Mouse (Mus musculus): ENCODE results near the gene Ikzf1.

The Ikzf1 gene

DNA sequence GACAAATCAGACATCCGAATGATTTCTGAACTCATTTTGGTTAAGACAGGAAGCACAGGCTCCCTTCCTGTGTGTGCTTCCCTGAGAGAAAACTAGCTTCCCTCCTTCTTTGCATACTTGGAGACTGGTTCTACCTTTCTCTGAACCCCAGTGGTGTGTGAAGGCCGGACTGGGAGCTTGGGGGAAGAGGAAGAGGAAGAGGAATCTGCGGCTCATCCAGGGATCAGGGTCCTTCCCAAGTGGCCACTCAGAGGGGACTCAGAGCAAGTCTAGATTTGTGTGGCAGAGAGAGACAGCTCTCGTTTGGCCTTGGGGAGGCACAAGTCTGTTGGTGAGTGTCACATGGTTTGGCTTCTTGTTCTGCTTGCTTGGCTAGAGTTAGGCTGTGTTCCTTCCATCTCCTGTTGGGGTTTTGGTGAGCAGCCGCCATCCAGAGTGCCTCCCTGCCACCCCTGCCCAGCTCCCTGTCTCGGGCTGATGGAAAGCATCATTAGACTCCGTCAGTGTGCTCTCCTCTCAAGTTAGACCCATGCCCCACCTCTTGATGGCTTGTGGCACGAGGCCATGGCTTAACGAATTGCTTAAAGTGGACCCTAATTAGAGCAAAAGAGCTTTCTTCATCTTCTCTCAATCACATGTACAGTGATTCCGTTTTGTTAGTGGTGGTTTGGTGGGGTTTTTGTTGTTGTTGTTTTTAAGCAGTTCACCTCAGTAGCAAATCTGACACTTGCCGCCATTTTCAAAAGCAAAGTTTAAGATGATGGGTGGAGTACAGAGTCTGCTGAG lies 5.4 kb downstream of the Ikzf1 start:
- DNase-seq (ENCODE audit: low spot score in 2 of 2) = no peak

DNA sequence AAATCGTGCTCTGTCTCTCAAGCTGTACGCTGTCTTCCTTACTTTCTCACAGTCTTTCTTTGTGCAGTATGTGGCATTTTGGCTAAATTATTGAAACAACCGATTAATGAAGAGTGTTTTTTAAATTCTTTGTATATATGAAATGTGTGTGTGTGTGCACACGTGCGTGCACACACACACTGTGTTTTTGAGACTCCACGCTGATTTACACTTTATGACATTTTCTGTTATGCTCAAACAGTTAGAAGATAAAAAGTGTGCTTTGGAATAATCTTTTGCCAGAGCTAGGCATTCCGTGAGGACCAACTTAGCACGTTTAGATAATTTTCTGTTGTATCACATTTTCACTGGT lies 6.0 kb downstream of the Ikzf1 start:
- no peak for DNase-seq (ENCODE audit: low spot score in 2 of 2)

DNA sequence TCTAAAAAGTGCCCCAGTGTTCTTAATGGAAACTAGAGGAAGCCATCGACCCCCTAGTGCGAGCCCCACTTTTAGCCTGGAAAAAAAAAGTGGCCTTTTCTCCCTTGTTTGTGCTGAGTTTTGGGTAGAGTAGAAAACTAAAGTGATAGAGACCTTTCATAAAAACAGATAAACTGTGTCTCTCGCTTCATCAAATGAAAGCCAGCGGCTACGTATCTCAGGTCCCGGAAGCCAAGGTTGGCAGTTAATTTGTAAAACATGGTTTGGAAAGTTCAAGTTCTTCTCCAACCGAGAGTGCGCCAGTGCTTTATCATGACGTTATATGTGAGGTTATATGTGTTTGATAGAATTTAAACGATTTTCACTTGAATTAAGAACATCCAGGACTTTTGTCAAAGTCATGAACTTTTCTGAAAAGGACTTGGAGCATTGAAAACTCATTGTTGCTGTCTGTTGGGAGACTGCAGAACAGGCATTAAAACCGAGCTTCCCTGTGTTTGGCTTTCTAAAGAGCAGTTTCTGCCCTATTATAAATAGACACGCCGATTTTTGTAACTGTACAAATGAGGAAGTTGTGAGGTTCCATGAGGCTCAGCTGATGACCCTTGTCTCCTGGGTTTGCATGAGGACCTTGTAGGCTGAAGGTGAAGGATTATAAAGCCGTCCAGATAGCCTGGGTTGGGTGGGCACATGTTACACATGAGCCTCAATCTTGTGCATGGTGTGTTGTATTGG lies 6.7 kb downstream of the Ikzf1 start:
- no peak for DNase-seq (ENCODE audit: low spot score in 2 of 2)

DNA sequence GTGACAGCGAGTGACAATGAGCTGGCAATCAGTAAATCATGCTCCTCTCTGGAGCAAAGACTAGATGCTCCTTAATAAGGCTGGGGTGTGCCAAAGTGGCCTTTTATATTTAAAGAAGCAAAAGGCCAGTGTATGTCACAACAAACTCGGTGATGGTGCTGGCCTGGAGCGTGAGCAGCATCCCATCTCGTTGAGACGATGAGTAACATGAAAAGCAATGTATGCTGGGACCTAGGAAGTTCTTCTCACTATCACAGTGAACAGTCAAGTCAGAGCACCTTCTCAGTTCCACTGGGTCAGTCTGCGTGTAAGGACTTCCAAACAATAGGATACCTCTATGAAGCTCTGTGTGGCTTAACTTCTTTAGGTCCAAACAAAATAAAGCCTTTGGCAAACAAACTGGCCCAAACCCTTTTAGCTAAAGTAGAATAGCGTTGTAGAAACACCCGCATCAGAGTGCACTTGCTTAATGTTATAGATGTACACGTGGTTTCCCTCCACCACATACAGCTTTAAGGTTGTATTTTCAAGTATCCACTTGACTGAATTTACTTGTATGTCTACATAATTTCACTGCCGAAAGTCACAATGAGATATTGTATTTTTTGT lies 7.9 kb downstream of the Ikzf1 start:
- no peak for DNase-seq (ENCODE audit: low spot score in 2 of 2)

DNA sequence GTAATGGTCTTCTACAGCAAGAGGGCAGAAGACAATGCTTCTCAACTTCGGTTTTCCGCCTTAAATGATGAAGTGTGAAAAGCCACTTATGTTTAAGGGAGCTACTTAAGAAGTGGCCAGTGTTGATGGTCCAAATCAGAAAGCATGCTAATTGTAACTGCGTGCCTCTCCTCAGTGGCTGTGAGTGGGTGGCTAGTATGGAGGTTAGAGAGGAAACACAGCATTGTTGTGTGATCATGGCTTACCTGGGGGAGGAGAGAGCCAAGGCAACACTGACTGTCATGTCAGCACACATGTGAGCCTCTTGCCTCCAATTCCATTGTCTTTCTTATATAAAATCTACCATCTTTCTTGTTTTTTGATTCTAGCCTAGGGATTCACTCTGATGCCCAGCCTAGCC lies 8.6 kb downstream of the Ikzf1 start:
- no peak for DNase-seq (ENCODE audit: low spot score in 2 of 2)

DNA sequence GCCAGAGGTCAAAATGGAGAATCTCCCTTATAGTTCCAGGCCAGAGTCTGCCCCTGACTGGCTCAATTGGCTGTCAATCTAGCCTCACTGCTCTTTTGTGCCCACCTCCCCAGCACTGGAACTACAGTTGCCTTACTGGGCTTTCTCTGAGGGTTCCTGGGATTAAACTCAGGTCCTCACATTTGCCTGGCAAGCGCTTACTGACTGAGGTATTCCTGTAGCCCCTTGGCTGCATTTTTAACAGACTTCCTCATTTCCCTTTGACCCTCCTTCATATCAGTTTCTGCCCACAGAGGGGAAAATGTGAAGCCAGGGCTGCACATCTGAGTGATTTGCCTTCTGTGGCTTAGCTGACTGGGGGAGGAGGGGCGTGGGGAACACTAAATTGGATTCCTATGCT lies 9.3 kb downstream of the Ikzf1 start:
- no peak for DNase-seq (ENCODE audit: low spot score in 2 of 2)

DNA sequence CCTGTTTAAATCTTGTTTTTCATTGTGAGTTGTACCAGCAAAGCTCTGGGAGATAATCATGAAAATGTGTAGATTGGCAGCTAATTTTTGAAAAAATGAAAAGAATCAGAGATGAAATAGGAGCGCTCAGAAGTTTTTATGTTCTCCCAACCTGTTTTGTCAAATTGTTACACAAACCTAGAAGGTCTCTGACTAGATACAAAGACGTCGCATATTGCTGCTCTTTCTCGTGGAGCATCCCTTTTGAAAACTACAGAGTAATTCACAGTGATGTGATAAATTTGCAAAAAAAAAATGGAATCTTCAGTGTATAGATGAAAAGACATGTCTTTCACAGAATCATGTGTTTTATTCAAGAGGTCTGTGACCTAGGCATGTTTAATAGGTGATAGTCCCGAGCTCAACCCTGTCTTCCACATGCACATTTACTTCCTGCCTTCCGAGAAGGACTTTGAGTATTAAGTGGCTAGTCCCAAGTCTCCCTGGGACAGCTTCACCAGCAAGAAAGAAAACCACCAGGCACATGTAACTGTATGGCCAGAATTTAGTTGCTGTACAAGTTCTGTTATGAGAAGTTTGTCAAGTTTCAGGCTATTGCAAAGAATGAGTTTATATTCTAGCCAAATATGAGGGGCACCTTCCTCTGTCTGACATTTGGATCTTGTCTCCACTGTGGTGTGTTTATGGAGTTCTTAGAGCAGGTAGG lies 9.8 kb downstream of the Ikzf1 start:
- DNase-seq (ENCODE audit: low spot score in 2 of 2) = no peak

DNA sequence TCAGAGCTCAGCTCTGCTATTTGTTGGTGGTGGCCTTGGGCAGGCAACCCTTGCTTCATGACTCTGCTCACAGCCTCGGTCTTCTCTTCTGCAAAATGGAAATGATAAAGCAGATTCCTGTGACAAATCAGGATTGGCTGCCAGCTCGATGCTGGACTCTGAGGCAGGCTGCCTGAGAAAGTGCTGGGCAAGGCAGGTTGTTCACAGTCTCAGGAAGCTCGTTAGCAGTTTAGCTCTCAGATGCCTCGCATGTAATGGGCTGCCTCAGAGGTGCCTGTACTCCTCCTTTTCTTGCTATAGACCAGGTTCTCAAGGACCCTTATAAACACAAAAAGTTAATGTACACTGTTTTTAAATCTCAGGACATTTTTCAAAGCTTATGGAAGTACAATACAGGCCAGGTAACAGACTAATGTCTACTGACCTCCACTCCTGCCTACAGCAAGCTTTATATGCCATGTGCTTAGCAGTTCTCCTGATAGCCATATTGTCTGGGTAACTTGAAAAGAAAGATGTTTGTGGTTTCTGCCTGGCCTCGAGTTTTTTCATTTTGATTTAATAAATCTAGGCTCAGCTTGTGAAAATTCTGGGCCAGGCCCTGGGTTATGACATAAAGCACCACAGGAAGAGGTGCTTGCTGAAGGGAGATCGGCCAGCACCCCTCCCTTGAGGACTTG lies 10.5 kb downstream of the Ikzf1 start:
- no peak for DNase-seq (ENCODE audit: low spot score in 2 of 2)

DNA sequence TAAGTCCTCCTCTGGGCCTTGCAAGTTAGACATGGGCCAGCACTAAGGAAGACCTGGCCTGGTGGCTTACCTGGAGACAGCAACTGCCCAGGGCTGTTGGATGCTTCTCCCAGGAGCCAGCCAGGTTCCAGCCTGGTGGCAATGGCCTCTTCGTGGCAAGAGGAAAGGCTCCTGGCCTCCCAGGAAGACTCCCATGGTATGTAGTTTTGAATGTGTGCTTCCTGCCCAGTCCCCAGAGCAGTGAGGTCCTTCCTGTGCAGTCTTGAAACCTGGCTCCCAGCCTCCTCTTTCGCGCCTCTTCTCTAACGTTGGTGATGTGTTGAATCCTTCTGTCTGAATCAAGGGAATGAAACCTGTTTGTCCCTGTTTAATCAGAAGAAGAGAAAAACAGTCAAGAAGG lies 11.1 kb downstream of the Ikzf1 start:
- no peak for DNase-seq (ENCODE audit: low spot score in 2 of 2)

DNA sequence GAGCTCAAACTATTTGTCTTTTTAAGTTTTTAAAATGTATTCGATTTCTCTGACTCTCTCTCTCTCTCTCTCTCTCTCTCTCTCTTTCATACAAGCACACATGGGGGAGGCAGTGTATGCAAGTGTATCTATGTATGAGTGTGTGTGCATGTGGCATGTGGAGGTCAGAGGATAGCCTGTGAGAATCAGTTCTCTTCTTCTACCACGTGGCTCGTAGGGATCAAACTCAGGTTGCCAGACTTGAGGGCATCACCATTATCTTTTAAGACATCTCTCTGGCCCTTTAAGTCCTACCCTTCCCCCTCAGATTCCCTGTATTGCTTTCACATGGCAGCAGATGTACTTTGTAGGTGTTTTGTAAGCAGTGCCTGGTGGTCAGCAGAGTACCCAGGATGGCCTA lies 12.0 kb downstream of the Ikzf1 start:
- no peak for DNase-seq (ENCODE audit: low spot score in 2 of 2)

DNA sequence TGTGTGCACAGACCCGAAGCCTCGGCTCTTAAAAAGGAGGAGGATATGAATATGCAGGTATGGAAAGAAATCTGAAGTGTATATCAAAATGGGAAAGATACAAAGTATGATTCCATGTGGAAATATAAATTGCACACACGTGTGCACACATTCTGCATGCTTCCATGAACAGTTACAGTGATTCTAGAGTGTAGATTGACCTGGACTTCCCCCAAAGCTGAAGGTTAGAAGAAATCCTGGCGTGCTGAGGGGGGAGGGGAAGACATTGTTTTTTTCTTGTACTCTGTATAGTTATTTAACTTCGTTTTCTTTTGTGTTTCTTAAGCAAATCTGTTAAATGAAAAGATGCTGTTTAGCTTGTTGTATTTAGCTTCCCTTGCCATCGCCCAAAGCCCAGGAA lies 16.6 kb downstream of the Ikzf1 start:
- DNase-seq (ENCODE audit: low spot score in 2 of 2) = no peak

DNA sequence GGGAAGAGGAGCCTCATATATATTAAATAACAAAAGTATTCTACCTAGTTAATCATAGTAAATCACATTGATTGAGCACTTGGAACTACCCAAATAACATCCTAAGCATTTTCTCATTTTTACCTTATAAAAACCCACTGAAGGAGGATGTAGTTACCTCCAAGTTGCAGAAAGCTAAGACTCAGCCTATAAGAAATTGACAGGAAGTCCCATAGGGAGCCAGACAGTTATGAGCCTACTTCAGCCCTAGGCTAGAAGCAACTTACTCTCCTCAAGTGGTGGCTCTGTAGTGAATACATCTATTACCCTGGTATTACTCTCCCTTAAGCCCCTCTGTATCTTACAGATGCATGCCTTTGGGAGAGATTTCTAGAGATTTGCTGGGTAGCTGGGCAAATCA lies 19.0 kb downstream of the Ikzf1 start:
- DNase-seq (ENCODE audit: low spot score in 2 of 2) = no peak

DNA sequence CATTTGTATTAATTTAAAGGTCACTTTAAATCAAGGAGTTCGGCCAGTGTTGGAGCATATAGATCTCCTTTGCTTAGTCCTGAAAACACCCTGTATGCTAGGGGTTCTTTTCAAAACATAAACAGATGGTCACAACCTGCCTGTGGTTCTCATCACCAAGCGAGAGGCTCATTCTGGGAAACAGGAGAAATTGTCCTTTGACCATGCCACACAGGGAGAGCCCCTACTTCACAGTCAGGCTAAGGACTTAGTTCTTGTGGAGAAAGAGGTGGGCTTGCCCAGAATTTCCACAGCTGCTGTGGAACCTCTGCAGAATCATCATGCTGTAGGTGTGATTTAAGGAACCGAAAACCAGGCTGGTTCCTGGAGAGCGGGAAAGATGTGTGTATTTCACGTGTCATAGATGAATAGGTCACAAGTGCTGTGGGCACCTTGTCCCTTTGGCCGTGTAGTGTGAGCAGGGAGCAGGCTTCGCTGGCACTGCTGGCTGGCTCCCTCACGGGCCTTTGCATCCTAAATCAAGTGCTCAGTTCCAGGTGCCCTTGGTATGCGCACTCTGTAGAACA lies 23.4 kb downstream of the Ikzf1 start:
- no peak for DNase-seq (ENCODE audit: low spot score in 2 of 2)

DNA sequence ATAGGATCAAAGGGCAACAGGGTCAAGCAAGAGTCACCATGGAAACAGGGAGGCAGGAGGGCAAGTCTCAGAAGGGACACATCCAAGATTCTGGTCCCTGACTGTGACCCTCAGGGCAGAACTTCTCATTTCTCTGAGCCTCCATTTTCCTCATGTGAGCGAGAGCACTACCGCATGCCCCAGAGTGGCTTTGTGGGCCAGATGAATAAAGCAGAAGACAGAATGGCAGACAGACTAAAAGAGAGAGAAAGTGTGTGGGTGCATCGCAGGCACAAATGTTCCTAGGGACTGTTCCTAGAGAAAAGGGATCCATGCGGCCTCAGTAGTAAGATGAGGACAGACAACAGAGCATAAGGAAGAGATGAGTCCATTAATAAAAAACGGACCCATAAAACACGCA lies 24.5 kb downstream of the Ikzf1 start:
- DNase-seq (ENCODE audit: low spot score in 2 of 2) = no peak

DNA sequence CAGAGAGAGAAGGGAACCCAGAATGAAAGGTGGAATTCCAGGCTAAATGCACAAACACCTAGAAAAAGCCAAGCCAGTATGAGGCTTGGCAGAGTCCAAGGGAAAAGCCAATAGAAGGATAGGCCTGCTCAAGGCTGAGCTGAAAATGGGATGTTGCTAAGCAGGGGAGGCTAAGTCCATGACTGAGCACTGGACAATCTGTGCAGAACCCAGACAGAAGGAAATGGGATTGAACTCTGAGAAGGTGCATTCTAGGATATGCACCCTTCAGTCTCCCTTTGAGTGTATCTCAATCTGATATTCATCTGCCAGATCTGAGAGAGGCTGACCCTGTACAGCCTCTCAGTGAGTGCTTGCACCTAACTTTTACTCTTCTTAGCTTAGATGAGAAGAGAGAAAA lies 25.9 kb downstream of the Ikzf1 start:
- no peak for DNase-seq (ENCODE audit: low spot score in 2 of 2)

DNA sequence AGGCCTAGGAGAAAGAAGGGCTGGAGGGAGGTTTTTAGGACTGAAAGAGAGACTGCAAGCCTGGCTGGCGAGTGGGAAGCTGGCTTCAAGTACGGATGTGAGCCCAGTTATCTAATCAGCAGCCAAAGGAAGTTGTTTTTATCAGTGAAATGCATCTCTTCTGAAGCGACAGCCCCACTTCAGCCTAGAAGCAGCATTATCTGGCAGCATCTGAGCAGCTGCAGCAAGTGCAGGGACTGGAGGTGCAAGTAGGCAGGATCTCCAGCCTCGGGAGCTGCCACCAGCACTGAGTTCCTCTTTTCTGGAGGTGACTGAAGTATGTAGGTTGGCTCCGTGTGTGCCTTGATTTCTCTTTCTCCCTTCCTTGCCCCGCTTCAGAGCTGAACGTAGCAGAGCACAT lies 26.9 kb downstream of the Ikzf1 start:
- no peak for DNase-seq (ENCODE audit: low spot score in 2 of 2)

DNA sequence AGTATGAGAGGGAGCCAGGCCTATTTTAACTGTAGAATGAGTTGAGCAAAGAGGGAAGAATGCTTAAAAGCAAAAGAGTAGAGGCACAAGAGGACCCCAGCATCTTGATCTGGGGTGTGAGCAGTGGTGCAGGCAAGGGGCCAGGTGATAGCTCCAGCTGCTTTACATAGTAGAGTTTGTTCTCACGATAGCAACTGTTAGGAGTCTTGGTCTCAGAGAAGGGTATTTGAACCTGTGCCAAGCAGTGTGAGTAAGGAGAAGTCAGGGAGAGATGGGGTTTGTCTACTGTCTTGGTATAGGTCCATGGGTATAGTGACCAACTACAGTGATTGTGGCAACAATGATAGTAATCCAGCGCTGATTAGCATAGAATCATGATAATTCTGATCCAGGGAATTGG lies 29.9 kb downstream of the Ikzf1 start:
- no peak for DNase-seq (ENCODE audit: low spot score in 2 of 2)

DNA sequence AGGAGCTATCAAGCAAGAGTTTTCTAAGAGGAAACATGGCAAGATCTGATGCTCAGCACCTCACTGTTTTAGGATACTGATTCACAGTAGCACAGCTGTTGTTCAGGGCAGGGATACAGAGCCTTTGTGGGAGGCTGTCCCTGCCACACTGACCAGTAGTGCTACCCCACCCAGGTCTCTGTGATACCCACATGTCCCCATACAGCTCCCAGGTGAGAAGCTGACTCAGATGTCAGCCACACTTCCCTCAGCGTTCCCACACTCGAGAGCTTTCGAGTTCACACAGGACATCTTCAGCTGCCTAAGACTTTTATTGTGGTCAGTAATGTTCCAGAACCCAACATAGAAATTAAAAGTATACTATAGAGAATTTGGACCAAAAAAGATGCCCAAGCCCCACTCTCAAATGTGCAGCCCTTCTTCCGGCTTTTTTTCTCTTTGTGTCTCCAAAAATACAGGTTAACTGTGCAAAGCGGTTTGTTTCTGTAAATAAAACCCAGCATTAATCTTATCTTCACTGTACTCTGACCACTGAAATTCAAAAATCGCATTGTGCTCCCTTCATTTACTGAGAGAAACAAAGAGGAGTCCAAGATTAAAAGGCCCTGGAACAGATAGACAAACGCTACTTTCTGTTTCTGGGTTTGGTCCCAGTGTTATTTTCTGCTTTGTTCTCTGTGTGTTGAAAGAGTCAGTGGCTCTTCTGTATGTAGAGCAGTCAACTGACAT lies 31.3 kb downstream of the Ikzf1 start:
- DNase-seq (ENCODE audit: low spot score in 2 of 2) = no peak

DNA sequence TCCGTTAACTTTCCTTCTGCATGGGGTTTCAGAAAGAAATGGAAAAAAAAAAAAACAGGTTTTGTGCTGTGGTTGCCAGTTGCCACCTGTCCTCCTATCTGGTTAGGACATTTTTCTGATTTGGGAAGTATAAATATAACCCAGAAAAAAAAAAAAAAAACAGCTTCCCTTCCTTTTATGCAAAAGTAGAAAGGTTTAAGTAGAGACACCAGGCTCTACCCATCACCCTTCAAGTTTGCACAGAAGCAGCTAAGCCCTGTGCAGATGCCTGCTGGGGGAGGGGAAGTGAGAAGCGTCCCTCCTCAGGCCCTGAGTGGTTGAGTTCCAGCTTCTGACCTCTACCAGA lies 31.9 kb downstream of the Ikzf1 start:
- DNase-seq (ENCODE audit: low spot score in 2 of 2) = no peak

DNA sequence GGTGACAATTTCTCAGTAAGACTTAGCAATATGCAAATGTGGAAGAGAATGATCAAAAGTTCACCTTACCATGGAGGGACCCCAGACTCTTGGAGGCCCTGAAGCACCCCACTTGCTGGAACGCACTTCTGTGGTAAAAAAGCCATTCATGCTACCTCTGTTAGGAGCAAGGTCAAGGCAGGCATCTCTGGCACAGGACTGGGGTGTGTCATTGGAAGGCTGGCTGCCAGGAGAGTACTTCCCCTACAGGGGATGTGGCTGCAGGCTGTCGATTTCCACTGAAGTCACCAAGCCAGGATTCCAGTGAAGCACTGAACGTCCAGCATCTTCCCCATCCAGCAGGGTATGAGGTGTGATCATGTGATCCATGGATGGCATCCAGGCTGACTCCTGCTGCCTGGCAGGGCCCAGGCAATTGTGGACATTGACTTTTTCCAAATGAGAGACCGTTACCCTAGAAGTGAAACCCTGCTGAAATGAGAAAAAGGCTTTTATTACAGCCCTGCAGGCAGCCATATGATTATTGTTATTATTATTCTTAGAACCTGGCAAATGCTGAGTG lies 32.9 kb downstream of the Ikzf1 start:
- no peak for DNase-seq (ENCODE audit: low spot score in 2 of 2)

DNA sequence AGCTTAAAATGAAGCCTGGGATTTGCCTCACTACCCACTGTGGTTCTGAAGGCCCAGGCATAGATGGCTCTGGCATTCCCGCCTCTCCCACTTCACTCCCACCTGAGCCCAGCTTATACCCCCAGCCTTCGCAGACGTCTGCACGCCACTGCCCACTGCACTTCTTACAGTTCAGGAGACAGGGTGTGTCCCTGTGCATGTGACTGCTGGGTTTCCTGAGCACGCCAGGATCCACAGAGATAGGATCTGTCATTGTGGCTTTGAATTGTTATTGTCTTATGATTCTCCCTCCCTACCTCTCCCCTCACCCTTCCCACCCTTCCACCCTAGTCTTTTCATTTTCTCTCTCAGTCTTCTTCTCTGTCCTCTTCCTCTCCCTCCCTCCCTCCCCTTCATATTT lies 34.9 kb downstream of the Ikzf1 start:
- DNase-seq (ENCODE audit: low spot score in 2 of 2) = no peak

Data from right cerebral cortex, postnatal 36 days (tissue).